Mouse (Mus musculus) testis, adult 2 months (tissue): Measurements from ENCODE around the gene Eif3l.

ENCODE experiments used
- CTCF ChIP-seq: fragments of 200-500 bp; IDR thresholded peaks from 2 replicates; pipeline ENCODE4 v1.5.1; 2012; ENCODE audit warnings: low read depth, mild to moderate bottlenecking, inconsistent platforms, low read length, moderate library complexity; ENCODE audit not compliant: control insufficient read depth, insufficient read depth, insufficient replicate concordance
- POLR2A ChIP-seq: fragments of 200-500 bp; IDR thresholded peaks from 2 replicates; pipeline ENCODE4 v1.6.1; 2012; ENCODE audit warnings: low read depth, mild to moderate bottlenecking, inconsistent platforms, low read length, moderate library complexity; ENCODE audit not compliant: control insufficient read depth

DNA sequence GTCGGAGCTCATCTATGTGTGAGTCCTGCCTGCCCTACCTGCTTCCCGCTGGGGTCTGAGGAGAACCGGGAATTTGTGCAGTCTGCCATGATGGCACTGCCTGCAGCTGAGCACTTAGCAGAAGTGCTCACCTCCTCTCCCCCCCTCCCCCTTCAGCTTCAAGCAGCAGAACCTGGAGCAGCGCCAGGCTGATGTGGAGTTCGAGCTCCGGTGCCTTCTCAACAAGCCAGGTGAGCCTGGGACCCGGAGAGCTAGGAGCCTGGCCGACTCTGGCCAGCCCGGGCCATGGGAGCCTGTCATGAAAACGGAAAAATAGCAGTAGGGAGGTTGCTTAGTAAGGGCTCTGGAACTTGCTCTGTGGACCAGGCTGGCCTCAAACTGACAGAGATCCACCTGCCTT is 55.8 kb downstream of the Eif3l start:
- TF ChIP-seq CTCF (no peak), POLR2A (no peak)
